Mouse (Mus musculus): ENCODE results near the gene Abtb2.

DNA sequence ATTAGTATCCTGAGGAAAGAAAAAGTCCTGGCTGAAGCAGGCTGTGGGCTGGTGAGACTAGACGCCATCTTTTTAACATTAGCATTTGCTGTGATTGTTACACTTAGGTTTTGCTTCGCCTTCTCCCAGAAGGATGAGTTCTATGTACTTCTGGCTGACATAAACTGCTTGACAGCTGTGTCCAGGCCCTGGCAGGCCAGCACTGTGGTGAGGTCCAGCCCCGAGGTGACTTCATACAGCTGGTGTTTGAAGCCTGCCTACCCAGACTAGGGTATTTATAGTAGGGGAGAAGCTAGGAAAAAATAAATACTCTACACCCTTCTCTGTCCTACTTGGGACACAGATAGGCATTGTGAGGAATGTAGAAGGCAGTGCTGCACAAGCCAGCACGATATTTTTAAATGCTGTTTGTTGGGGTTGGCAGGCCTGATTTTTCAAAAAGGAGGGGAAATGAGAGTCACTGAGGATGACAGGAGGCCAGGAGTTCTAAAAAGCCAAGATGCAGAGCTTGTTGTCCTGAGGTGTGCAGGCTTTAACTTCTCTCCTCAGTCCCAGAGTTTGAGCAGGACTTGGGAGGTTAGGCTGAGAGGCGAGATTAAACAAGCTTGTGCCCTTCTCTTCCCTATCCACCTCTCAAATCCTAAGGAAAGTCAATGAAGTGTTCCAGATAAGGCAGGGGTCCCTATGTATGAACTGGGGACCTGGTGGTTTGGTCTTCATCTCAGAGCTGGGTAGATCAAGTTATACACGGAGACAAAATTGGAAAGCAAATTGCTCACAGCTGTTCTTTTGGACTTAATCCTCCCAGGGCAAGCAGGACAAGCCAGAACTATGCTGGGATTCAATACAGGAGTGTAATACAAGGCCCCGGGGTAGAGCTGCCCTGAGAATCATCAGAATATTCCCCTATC lies 11.9 kb downstream of the Abtb2 start:
- TF ChIP-seq CTCF (IDR thresholded peaks at IDR 0.05; ENCODE audit: low read depth) (no peak), EP300 (IDR thresholded peaks at IDR 0.05; ENCODE audit: low read depth) (no peak)
